Mouse (Mus musculus) left cerebral cortex, postnatal 14 days (tissue): ENCODE results near the gene Prr36. TPM values are rescaled to one million over a fixed set of nuclear protein-coding genes. Genes with fewer than 3 reads are reported as not detected.
A peak's percentile ranks its signal among the peaks of the same experiment; 100 is the strongest.

Experiments used
- DNase-seq, 2 experiments: peaks; one replicate each; pipeline ENCODE4 v3.0.0; 2021 to 2022; ENCODE audit warnings: low spot score in 2 of 2, mixed read lengths in 1 of 2
- intact Hi-C: fragments of 180-260 bp; cut with DNase I; formaldehyde crosslinking; loops from one replicate; pipeline ENCODE4 v1.15.1; 2025
- total RNA-seq, 2 experiments: library from RNA; stranded (reverse); gene quantifications; 2 replicates each; pipeline ENCODE4 v1.2.3; 2021

Prr36 gene
- total RNA-seq, 2 experiments from 2014 or later: 42.8 to 47.5 TPM

DNA sequence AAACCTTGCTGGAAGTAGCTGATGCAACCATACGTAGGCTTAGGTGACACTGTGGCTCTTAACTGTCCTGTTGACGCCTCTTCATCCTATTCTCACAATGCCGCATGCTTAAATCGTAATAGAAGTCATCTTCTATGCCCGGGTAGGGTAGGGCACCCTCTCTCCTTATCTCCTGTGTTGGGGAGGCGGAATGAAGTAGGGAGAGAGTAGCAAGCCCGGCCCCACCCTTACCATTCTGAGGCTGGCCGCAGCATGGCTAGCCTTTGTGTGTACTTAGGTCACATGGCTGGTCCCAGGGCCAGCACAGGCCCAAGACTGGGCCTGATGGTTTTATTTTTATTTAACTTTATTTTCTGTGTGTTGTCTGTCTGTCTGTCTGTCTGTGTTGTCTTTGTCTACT, 30.0 kb upstream of the Prr36 start:
- no peak for DNase-seq
- intact Hi-C loops: loop anchor here (5.0 kb wide), 1 partner anchor 35 kb away; no protein-coding TSS in a partner anchor

DNA sequence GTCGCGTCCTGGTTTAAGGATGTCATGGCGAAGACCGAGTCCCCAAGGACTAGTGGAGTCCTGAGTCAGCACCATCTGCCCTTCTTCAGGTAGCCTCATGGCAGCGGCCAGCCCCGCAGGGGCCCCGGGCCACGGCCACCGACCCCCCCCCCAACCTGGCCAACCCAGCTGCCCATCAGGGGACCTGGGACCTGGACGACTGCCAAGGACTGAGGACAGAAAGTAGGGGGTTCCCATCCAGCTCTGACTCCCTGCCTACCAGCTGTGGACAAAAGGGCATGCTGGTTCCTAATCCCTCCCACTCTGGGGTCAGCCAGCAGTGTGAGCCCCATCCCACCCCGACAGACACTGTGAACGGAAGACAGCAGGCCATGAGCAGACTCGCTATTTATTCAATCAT, 28.5 kb upstream of the Prr36 start:
- no peak for DNase-seq
- intact Hi-C loops: loop anchor here (5.0 kb wide), 1 partner anchor 33 kb away; no protein-coding TSS in a partner anchor

DNA sequence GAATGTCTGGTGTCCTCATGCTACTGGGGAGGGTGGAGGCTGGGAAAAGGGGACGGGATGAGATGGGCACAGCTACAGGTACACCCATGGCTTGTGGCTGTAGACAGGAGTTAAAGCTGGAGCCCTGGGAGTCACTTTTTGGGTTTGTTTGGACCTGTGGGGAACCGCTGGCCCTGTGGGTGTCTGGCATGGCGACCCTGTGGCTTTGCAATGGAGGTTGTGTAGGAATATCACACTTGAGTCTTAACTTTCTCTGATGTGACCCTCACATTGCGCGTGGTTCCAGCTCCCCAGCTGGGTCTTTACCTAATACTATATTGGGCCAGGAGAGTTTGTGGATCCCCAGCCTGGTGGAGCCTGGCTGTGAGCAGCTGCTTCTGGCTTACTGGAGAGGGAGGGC, 27.8 kb upstream of the Prr36 start:
- DNase-seq: no peak
- intact Hi-C loops: loop anchor here (5.0 kb wide), 1 partner anchor 33 kb away; no protein-coding TSS in a partner anchor

DNA sequence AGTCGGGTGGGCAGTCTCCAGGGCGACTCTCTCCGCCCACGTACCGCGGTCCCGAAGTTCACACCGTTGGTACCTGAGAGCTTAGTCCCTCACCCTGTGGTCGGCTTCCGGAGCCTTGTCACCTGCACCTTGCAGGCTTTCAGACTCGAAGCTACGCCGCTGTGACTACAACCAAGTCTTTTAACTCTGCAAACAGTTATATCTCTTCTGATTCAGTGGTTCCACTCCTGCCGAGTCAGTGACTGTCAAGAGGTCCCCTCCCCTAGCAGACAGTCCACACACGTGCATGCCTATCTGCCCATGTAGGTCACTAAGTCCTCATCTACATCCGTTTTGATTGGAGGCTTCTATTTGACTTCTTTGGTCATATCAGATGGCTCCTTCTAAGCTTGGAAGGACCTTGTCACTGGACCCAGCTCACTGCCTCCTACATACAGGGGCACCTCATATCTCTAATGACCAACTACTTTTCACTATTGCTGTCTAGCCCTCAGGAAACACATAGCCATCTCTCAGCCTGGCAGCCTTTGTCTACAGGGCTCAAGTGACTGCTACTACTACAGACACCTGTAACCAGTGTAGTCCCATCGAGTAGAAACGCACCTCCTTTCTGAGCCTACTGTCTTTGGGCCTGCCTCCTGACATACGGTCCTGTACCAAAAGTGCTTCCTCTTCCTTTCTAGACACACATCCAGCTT, 22.1 kb upstream of the Prr36 start:
- DNase-seq: no peak
- intact Hi-C loops: loop anchor here (2.0 kb wide), 1 partner anchor 19 kb away; the partner anchor contains the start of gene Ctxn1

DNA sequence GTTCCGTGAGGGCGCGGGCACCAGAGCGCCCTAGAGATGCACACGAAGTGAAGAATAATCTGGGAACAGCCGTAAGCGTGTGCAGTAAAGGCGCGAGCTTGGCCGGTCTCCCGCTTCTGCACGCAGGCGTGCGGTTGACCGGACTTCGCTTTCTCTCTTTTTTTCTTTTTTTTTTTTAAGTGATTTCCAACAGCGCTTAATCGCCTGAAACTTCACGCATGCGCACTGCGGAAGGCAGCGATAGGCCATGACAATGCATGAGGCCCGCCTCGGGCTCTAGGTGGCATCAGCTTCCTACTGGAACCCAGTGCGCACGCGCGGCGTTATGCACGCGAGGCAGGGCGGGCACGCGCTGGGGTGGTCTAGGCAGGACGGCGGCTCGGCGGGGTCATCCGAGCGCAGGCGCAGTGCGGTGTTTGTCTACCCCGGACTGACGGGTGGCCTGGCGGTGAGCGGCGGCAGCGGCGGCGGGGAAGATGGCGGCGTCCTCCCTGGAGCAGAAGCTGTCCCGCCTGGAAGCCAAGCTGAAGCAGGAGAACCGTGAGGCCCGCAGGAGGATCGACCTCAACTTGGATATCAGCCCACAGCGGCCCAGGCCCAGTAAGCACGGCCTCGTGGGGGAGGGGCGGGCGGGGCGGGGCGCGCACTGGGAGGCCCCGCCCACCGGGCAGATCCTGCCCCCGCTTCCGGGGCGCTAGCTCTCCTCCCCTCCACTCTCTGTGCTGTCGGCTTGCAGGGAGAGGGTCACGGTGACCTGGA, 21.4 kb upstream of the Prr36 start, which contains the start of the genes Map2k7 and Gm49320:
TSS of gene Map2k7 (plus strand) at position 307 of the 759 bp plus-strand sequence.
TSS of gene Gm49320 (plus strand) at position 432 of the 759 bp plus-strand sequence.
- intact Hi-C loops: loop anchor here (2.0 kb wide), 1 partner anchor 20 kb away; the partner anchor contains the start of gene Ctxn1
- peak; percentile 100 for DNase-seq

DNA sequence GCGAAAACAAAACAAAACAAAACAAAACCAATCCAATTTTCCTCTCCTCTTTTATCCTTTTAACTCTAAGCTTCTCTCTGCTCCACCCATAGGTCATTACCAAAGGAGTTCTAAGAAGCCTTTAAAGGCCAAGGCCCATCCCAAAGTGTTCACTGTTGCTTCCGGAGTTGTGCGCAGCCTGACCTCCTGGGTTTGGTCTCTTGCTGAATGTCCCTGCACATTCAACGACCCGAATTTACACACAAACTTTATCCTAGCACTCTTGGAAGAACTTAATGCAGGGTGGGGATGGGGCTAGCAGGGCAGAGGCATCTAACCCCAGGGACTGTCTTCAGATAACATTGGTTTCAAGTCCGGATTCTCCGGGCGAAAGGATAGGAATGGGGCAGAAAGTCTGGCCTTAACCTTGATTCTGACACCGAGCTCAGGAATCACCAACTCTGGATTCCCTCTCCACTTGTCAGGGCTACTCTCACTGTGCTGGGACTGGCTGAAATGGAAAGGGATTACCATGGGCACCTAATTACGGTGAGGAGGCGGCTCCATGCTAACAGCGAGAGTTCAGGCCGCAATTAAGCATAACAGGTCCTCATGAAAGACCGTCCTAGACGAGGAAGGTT, 20.7 kb upstream of the Prr36 start:
- intact Hi-C loops: loop anchor here (2.0 kb wide), 1 partner anchor 21 kb away; the partner anchor contains the start of gene Ctxn1
- DNase-seq: no peak

DNA sequence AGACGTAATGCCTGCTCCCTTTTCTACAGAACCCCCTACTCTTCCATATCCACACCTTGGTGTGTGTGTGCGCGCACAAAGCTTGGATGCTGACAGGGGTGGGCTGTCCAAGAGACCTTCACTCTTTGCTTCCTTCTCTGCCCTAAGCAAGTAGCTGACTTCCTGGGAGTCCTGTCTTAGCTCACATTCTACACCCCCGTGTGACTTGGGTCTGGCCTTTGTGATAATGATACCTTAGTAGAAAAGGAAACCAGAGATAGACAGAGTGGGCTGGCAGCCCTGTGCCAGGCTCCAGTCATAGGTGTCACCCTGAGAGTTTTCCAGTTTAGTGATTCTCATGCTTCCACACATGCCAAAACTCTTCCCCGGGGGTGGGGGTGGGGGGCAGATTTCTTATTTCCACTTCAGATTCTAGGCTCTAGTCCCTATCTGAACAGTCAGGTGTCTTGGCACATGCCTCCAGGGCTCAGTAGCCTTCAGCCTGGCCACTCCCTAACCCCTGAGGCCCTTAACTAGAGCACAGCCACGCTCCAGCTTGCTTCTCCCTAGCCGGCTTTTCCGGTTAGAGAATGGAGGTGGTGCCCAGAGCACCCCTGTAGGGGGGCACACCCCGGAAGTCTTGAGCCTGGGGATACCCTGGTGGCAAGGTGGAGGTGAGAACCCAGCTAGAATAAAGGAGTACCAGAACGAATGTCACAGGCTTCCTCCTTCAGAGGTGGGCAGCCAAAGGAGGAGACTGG, 13.5 kb upstream of the Prr36 start:
- DNase-seq: no peak
- intact Hi-C loops: no loop called here

DNA sequence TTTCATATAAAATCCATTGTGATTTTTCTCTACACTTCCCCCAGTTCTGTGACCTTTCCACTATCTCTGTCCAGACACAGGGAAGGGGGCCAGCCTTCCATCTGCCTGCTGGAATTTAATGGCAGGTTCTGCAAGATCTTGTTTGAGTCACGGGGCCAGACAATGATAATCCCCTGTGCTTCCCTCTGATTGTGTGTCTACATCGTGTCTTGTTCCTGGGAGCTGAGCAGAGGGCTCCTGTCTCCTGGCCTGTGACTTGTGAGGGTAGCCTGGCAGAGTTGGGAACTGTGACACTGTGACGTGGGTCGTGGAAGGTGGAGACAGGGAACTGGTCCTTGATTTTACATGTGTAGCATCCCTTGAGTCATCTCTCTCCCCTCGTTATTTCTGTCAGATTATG, 12.5 kb upstream of the Prr36 start:
- intact Hi-C loops: no loop called here
- DNase-seq: no peak

DNA sequence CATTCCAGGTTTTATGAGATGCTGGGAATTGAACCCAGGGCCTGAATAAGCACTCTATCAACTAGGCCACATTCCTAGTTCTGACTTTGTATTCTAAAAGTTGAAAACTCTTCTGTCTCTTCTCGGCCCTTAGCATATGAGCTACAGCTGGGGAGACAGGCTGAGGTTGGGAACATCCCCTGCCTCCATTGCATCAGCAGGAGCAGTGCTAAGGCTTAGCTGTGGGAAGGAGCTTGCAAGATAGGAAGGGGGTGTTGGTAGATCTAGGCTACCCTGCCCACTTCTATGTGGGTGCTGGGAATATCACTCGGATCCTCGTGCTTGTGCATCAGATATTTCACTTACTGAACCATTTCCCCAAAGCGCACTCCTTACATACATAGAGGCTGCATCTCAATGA, 10.7 kb upstream of the Prr36 start:
- intact Hi-C loops: no loop called here
- DNase-seq: no peak

DNA sequence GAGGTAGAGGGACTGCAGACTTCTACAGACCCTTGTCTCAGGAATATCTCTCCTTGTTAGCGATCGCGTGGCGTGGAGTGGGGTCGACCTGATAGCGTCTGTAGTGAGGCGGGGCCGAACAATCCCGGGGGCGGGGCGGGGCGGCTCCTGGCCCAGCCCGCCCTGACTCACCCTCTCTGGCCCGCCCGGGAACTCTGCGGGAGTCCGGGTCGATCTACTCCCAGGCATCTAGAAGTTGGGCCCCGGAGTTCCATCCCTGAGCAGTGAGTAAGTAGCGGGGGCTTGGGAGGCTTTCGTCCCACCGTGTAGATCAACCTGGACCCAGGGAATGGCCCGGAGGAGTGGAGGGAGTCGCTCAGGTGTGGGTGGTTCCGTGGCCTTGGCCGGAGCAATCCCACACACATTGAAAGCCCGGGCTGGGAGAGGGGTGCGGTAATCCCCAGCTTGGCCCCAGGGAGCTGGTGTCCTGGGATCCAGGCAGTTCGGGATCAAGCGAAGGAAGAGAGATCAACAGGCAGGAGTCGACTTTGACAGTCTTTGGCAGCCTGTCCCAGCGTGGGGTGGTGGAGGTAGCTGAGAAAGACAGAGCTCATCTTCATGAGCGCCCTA, 9.6 kb upstream of the Prr36 start, which contains the start of gene Lrrc8e:
TSS of gene Lrrc8e (plus strand) at position 89 of the 609 bp plus-strand sequence.
- DNase-seq: no peak
- intact Hi-C loops: no loop called here

DNA sequence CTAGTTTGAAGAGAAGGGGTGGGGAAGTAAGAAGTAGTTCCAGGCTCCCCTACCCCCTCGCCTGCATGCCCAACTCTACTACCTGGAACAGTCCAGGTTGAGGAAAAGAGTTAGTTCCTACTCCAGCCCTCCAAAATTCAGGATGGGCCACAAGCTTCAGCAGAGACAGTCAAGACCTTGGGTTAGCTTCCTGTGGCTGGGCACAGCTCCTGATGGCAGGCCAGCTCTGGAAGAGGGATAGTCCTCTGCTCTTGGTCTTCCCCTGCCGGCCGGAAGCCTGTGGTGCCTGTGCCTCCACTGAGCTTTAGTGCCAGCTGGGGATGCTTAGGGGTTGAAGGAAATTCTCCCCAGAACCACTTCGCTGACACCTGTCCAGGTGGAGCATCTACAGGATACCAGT, 9.1 kb upstream of the Prr36 start:
- DNase-seq: no peak
- intact Hi-C loops: no loop called here

DNA sequence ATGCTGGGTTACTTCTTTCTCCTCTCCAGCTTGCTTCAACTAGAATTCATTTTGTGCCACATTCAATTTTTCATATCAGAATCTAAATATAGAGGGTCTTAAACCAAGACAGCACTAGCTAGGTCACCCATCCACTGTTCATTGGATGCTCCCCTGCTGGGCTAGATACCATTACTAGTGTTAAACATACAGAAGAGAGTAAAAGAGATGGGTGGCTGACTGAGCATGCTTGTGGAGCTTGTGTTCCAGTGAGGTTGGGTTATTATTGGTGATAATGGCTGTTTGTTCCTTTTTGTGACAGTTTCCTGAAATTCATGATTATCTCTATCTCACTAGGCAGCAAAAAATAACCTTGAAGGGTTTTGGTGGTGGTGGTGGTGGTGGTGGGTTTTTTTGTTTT, 4.8 kb upstream of the Prr36 start:
- no peak for DNase-seq
- intact Hi-C loops: no loop called here

DNA sequence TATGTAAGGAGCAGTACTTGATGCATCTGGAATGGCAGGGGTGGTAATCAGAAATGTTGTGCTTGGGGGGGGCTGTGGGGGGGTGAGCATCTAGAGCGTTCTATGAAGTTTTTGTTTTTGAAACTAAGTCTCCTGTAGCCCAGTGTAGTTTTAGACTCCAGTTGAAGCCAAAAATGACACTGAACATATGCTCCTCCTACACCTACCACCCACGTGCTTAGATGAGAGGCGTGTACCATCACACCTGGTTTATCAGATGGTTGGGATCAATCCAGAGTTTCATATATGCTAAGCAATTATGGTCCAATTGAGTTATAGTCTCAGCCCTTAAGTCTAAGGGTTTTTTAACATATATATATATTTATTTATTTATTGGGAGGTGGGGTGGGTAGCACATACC, 2.4 kb upstream of the Prr36 start:
- intact Hi-C loops: no loop called here
- no peak for DNase-seq

DNA sequence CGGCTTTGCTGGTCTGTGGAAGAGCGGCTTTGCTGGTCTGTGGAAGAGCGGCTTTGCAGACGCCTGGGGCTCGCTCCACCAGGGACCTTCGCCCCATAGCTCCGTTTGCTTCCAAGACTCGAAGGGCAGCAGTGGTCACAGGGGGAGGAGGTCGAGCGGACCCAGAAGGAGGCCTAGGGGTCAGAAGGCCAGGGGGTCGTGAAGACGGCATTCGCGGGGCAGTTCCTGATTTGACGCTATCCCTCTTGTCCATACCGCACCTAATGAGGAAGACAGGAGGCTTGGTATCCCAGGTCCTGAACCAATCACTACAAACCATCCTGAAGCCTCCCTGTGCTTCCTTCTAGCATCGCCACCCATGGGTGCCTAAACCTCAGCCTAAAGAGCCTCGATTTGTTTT, 963 bp downstream of the Prr36 start:
- DNase-seq: no peak
- intact Hi-C loops: no loop called here

DNA sequence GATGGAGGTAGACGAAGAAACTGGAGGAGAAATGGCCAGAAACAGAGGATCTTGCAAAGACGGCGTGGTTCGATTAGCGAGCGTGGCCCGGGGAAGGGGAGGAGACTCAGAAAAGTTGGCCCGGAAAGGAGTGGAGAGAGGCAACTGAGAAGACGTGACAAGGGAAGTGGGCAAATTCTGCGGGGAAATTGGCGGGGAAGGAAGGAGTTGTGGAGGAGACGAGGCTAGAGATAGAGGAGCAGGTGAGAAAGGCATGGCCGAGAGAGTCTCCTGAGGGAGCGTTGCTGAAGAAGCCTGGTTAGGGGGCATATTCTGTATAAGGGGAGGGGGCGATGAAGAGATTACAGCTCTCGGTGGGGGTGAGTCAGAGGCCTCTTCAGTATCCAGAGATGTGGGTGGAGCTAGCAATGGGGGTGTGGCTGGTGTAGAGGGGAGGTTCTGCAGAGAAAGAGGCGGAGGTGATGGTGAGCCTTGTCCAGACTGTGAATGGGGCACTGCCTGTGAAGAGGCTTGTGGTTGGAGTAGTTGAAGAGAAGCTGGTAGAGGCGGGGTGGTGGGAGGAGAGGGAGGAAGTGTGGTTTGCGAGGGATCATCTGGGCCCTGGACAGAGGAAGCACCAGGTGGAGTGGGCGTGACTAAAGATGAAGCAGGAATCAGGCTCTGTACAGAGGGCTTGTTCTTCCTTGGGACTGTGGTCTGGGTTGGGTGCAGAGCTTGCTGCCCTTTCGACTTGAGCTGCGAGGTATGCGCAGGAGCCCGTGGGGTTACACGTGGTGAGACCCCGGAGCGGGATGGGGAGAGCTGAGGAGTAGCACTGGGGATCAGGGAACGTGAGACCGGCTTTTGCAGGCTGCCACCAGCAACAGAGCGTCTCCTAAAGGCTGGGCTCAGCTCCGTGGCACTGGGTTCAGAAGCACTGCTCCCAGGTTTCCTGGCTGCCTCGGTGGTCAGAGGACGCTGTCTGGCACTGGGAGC, 3.0 kb downstream of the Prr36 start:
- no peak for DNase-seq

DNA sequence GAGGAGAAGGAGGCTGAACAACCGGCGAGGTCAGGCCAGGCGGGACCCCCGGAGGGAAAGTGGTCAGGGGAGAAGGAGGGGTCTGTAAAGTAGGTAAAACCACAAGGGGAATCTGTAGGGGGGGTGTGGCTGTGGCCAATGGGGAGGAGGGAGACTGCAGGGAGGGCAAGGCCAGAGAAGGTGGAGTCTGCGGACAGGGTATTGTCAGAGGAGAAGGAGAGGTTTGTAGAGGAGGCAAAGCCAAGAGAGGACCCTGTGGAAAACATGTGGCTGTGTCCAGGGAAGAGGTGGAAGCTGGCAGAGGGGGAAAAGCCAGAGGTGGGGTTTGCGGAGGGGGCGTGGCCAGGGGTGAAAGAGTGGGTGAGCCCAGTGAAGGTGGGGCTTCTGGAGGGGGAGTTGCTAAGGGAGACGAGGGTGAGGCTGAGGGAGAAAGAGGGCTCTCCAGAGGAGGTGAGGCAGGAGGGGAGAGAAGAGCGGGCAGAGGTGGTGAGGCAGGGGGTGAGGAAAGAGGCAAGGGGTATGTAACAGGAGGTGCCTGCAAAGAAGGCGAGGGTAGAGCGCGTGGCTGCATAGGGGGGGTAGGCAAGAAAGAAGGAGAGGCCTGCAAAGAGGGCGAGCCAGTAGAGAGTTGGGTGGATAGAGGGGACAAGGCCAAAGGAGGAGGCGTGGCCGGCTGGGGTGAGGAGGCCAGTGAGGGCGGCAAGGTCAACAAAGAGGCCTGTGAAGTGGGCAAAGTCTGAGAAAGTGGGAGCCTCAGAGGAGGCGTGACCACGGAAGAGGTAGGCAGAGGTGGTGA, 3.9 kb downstream of the Prr36 start:
- intact Hi-C loops: loop anchor here (5.0 kb wide), 1 partner anchor 34 kb away; the partner anchor contains the start of gene Tgfbr3l
- no peak for DNase-seq

More for the DNA sequence above, 3.0 kb downstream of the Prr36 start:
- intact Hi-C loops: loop anchor here (5.0 kb wide), 1 partner anchor 33 kb away; the partner anchor contains the start of gene Tgfbr3l

DNA sequence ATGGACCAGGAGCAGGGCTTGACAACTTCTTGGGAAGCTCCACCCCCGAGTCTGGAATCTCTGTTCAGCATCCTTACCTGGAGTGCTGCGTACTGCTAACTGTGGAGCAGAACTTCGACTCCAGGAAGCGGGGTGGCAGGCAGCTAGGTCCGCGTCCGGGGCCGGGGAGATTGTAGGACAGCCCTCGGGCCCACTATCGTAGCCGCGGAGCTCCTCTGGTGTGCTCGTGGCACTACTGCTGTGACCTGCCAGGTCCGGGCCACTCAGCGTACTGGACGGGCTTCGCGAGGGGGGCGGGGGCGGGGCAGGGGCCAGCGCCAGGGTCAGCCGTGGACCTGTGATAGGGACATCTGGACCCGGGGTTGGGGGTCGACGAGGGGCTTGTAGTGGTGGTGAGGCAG, 4.5 kb downstream of the Prr36 start:
- intact Hi-C loops: loop anchor here (5.0 kb wide), 1 partner anchor 34 kb away; the partner anchor contains the start of gene Tgfbr3l
- DNase-seq: no peak
